Mouse (Mus musculus): Measurements from ENCODE around the gene Cd47.

DNA sequence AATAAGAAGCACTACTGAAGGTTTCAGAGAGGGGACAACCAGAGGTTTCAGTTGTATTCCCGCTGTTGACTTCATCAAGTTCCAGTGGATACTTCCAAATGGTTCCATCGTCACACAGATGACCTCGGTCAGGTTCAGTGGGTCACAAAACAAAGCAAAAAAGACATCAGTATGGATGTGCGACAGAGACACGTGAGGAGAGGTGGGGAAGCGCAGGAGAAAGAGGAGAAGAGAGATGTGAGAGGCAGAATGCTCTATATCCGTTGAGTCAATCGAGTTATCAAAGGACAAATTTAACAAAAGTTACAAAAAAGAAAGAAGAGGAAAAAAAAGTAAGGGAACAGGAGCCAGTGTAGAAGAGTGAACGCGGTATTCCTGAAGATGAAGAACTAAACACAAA lies 154.6 kb downstream of the Cd47 start:
- TF ChIP-seq CTCF (IDR thresholded peaks at IDR 0.05; ENCODE audit: borderline replicate concordance, insufficient read depth, low read length): no peak
- TF ChIP-seq POLR2A (IDR thresholded peaks at IDR 0.05; ENCODE audit: low read depth, low read length): no peak
